Mouse (Mus musculus) limb, embryonic 11.5 days (tissue): ENCODE data around the gene Cox11. TPM values are rescaled to one million over a fixed set of nuclear protein-coding genes. Genes with fewer than 3 reads are reported as not detected.

Source experiments
- ATAC-seq: fragments of 200-750 bp; cut with Nextera tagmentation; 2 replicates; pipeline ENCODE4 v1.8.0; 2017; ENCODE audit warnings: low read depth; ENCODE audit not compliant: insufficient number of reproducible peaks, low FRiP score, low TSS enrichment
- DNase-seq: peaks from one replicate; pipeline ENCODE4 v3.0.0-alpha.2; 2015; ENCODE audit warnings: low spot score
- H3K27ac ChIP-seq: fragments of 300-500 bp; sonication (generic); replicated peaks from 2 replicates; pipeline ENCODE4 v1.5.1; 2014; ENCODE audit warnings: low read depth, mild to moderate bottlenecking, low read length
- H3K27me3 ChIP-seq: fragments of 300-500 bp; sonication (generic); 2 replicates; pipeline ENCODE4 v1.6.1; 2014; ENCODE audit warnings: mild to moderate bottlenecking, low read length, mixed read lengths; ENCODE audit not compliant: control insufficient read depth, insufficient read depth
- H3K36me3 ChIP-seq: fragments of 300-500 bp; sonication (generic); 2 replicates; pipeline ENCODE4 v1.6.1; 2014; ENCODE audit warnings: mild to moderate bottlenecking, low read length, moderate library complexity, mixed read lengths; ENCODE audit not compliant: control insufficient read depth, insufficient read depth
- H3K4me1 ChIP-seq: fragments of 300-500 bp; sonication (generic); 2 replicates; pipeline ENCODE4 v1.6.1; 2014; ENCODE audit warnings: low read length, mixed read lengths; ENCODE audit not compliant: control insufficient read depth, insufficient read depth
- H3K4me2 ChIP-seq: fragments of 300-500 bp; sonication (generic); 2 replicates; pipeline ENCODE4 v1.6.1; 2014; ENCODE audit warnings: low read depth, mild to moderate bottlenecking, moderate library complexity; ENCODE audit not compliant: severe bottlenecking
- H3K4me3 ChIP-seq: fragments of 300-500 bp; sonication (generic); 2 replicates; pipeline ENCODE4 v1.5.1; 2014; ENCODE audit warnings: low read depth, low read length
- H3K9ac ChIP-seq: fragments of 300-500 bp; sonication (generic); 2 replicates; pipeline ENCODE4 v1.6.1; 2014; ENCODE audit warnings: mild to moderate bottlenecking, low read length
- H3K9me3 ChIP-seq: fragments of 300-500 bp; sonication (generic); 2 replicates; pipeline ENCODE4 v1.6.1; 2016; ENCODE audit warnings: low read length; ENCODE audit not compliant: control insufficient read depth
- WGBS: fragments of 180-500 bp; shearing (Covaris S2); extraction: QIAGEN DNeasy Blood & Tissue Kit; methylation state at CpG from one replicate; pipeline ENCODE4 v1.1.7; 2014; 5-methylcytosine and 5-hydroxymethylcytosine counted together
- polyA plus RNA-seq: library from polyadenylated mRNA; unstranded; fragments of >200 nt; fragmentation: Nextera tagmentation; extraction: Ambion mirVana; gene quantifications from 2 replicates; pipeline ENCODE4 v1.2.1, GENCODE M21; 2014

Gene Cox11
- polyA plus RNA-seq, 1 experiment from 2014 or later = 27.9 TPM

DNA sequence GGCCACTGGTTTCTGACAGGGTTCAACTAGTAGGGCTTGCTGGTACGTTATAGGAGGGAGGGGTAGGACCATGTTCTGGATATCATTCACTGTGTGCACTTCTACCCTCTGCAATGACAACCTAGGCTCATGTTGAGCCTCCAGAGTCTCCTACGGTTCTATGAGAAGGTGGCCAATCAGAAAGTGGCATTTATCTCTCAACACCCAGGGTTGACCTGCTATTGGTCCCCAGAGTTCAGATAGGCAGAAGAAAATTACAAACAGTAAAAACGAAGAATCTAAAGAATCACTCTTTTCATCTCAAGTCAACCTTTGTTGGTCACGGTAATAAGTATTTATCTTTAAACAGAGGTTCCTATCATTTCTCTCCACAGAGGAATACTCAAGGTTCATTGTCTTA, 28.9 kb downstream of the Cox11 start:
- H3K27me3 ChIP-seq = no peaks in the 10 kb centered on the region
- 90% methylated on average over 4 of the region's 4 CpGs for WGBS
- no peaks in the 10 kb centered on the region for H3K9me3 ChIP-seq
- DNase-seq (no peak), ATAC-seq (no peak)
- H3K4me3 ChIP-seq = no peak overlapping the region
- H3K4me1 ChIP-seq = peaks cover 13% of the 10 kb centered on the region
- H3K27ac ChIP-seq = no peak overlapping the region
- no peak overlapping the region for H3K4me2 ChIP-seq
- H3K36me3 ChIP-seq = no peaks in the 10 kb centered on the region
- no peak overlapping the region for H3K9ac ChIP-seq

DNA sequence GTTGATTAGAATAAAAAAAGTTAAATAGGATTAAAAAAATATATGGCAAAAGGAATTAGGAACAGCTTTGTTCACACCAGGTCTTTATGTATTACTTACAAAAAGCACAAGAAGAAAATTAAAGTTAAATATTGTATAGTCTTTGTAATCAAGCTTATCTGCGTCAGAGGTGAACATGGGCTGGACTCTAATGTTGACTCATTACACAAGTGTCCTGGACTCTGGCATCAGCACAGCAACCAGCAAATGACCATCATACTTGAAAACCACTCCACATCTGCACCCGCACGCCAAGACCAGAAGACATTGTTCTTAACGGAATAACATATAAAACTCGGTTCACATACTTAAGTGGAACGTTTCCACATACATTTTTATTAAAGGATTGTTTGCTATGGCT, 29.4 kb downstream of the Cox11 start:
- H3K9me3 ChIP-seq = no peaks in the 10 kb centered on the region
- no peak overlapping the region for H3K4me2 ChIP-seq
- 94% methylated on average over 6 of the region's 6 CpGs for WGBS
- peaks cover 13% of the 10 kb centered on the region for H3K4me1 ChIP-seq
- DNase-seq = no peak
- no peak overlapping the region for H3K9ac ChIP-seq
- no peaks in the 10 kb centered on the region for H3K36me3 ChIP-seq
- no peak for ATAC-seq
- no peaks in the 10 kb centered on the region for H3K27me3 ChIP-seq
- H3K27ac ChIP-seq = no peak overlapping the region
- H3K4me3 ChIP-seq = no peak overlapping the region

DNA sequence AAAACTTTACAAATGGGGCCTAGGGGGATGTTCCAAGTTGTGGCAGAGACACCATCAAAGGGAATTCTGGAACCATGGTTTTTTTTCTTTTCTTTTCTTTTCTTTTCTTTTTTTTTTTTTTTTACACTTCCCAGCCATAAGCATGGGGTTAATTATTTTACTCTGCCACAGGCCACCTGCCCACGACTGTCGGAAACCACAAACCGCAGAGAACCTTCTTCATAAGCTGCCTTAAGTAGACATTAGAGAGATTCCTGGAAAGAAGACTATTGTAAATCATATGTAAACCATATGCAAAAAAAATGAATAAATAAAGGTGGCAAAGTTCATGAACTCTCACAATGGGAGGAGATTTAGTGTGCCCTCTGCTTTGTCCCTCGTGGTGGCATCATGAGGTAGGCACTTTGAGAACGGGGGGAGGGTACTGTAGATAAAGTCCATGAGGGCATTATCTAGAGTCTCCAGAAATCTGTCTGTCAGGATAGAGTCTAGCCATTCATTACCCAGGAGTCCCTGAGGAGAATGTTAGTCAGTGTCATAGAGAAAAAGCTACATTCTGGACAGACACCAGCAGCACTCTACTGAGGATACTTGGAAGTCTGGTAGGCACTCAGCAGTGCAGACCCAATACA, 37.6 kb downstream of the Cox11 start:
- ATAC-seq (no peak), DNase-seq (no peak)
- no peak overlapping the region for H3K4me3 ChIP-seq
- H3K4me1 ChIP-seq = no peaks in the 10 kb centered on the region
- 88% methylated on average over 5 of the region's 5 CpGs for WGBS
- H3K27me3 ChIP-seq = no peaks in the 10 kb centered on the region
- H3K9ac ChIP-seq = no peak overlapping the region
- H3K27ac ChIP-seq = no peak overlapping the region
- H3K36me3 ChIP-seq = no peaks in the 10 kb centered on the region
- no peaks in the 10 kb centered on the region for H3K9me3 ChIP-seq
- H3K4me2 ChIP-seq = no peak overlapping the region

DNA sequence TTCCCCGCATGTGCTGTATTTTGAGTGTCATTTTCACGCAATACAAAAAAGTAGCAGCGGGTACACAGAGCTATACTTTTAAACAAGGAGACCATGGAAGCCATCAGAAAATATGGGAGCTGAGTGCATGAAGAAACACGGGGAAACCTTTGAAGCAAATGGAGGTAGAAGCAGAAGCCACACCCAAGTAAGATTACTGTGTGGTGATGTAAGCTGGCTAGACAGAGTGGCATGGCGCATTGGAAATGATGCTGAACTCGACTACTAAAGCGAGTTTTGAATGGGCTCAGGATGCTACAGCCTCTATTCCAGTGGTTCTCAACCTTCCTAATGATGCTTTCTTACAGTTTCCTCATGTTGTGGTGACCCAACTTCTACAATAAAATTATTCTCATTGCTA, 39.1 kb downstream of the Cox11 start:
- H3K27me3 ChIP-seq = no peaks in the 10 kb centered on the region
- no peaks in the 10 kb centered on the region for H3K36me3 ChIP-seq
- DNase-seq (no peak), ATAC-seq (no peak)
- 92% methylated on average over 7 of the region's 7 CpGs for WGBS
- H3K4me2 ChIP-seq = no peak overlapping the region
- no peaks in the 10 kb centered on the region for H3K9me3 ChIP-seq
- no peak overlapping the region for H3K4me3 ChIP-seq
- no peaks in the 10 kb centered on the region for H3K4me1 ChIP-seq
- H3K9ac ChIP-seq = no peak overlapping the region
- no peak overlapping the region for H3K27ac ChIP-seq

DNA sequence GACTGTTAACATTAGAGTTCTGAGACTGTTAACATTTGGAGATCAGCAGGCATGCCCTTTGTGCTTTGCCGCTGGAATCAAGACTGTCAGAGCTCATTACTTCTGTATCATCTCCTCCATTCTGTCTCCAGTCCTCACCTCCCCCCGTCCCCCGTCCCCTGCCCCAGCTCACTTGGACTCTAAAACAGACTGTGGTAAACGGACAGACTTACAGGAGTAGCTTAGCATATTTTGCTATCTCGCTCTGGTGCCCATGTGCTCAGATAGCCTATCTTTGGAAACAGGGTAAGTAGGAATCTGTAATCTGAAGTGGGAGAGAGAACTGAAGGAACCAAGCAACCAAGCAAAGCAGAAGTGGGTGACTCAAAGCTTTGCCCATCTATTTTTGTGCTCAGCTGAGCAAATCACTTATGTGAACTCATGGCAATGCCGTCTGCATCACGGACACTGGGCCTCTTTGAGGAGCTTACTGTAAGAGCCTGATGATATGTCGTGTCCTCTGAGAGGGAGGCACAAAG, 39.9 kb downstream of the Cox11 start:
- no peaks in the 10 kb centered on the region for H3K36me3 ChIP-seq
- H3K27ac ChIP-seq = no peak overlapping the region
- H3K4me1 ChIP-seq = no peaks in the 10 kb centered on the region
- 93% methylated on average over 8 of the region's 8 CpGs for WGBS
- no peak overlapping the region for H3K9ac ChIP-seq
- no peak overlapping the region for H3K4me2 ChIP-seq
- H3K27me3 ChIP-seq = no peaks in the 10 kb centered on the region
- no peak for DNase-seq
- H3K9me3 ChIP-seq = no peaks in the 10 kb centered on the region
- no peak overlapping the region for H3K4me3 ChIP-seq
- no peak for ATAC-seq

DNA sequence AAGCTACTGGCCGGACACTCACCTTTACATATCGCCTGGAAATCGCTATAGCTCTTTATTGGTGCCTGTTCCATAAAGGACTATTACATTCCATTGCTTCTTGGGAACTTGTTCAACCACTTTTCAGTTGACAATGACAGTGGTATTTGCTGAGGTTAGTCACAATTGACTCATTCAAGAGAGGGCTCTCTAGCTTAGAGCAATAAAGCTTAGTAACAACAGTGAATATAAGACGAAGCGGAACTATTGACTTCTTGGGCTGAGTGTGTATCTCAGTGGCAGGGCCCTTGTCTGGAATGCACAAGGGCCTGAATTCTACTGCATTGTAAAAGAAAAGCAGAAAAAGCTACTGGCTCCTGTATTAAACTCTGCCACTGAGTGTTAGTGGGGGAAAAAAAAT, 40.6 kb downstream of the Cox11 start:
- WGBS = 92% methylated on average over 5 of the region's 5 CpGs
- Histone ChIP-seq H3K27me3 (no peaks in the 10 kb centered on the region), H3K9me3 (no peaks in the 10 kb centered on the region), H3K27ac (no peak overlapping the region), H3K4me2 (no peak overlapping the region), H3K4me3 (no peak overlapping the region), H3K4me1 (no peaks in the 10 kb centered on the region), H3K36me3 (no peaks in the 10 kb centered on the region), H3K9ac (no peak overlapping the region)
- DNase-seq (no peak), ATAC-seq (no peak)

DNA sequence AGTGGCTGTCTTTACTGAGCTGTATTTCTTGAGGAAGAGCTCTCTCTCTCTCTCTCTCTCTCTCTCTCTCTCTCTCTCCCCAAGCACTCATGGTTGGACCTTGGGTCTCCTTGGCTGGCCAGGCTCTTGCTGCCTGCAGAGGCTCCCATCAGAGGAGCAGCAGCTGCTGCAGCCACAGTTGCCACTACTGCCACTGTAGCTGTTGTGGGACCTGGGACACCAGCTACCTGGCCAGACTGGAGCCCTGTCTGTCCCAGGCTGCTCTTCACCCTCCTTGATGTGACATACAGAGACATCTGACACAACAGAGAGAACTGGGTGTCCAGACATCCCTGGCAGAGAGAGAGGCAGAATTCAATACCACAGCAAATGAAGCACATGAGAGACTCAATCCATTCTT, 43.2 kb downstream of the Cox11 start:
- DNase-seq (no peak), ATAC-seq (no peak)
- Histone ChIP-seq H3K4me2 (no peak overlapping the region), H3K4me3 (no peak overlapping the region), H3K4me1 (no peaks in the 10 kb centered on the region), H3K36me3 (no peaks in the 10 kb centered on the region), H3K9me3 (no peaks in the 10 kb centered on the region), H3K27me3 (no peaks in the 10 kb centered on the region), H3K27ac (no peak overlapping the region), H3K9ac (no peak overlapping the region)

DNA sequence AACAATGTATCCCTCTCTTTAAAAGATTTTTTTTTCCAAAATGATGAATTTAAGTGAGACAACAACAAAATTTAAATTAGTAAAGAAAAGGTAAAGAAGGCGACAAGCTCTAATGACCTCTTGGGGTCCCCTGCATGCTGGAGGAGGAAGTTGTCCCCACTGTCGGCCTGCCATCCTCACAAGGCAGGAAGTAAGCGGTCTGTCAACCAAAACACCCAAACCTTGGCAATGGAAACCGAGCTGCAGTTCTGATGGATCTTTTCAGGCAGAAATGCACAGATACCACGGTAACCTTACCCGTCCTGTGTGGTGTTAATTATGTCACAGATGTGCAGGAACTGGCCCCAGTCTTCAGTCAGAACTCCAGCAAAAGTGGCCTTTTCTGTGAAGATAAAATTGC, 46.8 kb downstream of the Cox11 start:
- H3K4me1 ChIP-seq = peaks cover 4% of the 10 kb centered on the region; the same call in 1 of the 2 replicates
- H3K4me3 ChIP-seq = no peak overlapping the region
- no peak overlapping the region for H3K27ac ChIP-seq
- H3K27me3 ChIP-seq = 0 out of 2 replicates have a peak, but pooled peaks cover 2% of the 10 kb centered on the region
- H3K4me2 ChIP-seq = no peak overlapping the region
- 51% methylated on average over 6 of the region's 6 CpGs for WGBS
- H3K9me3 ChIP-seq = no peaks in the 10 kb centered on the region
- no peak overlapping the region for H3K9ac ChIP-seq
- no peak for ATAC-seq
- DNase-seq = no peak
- no peaks in the 10 kb centered on the region for H3K36me3 ChIP-seq

DNA sequence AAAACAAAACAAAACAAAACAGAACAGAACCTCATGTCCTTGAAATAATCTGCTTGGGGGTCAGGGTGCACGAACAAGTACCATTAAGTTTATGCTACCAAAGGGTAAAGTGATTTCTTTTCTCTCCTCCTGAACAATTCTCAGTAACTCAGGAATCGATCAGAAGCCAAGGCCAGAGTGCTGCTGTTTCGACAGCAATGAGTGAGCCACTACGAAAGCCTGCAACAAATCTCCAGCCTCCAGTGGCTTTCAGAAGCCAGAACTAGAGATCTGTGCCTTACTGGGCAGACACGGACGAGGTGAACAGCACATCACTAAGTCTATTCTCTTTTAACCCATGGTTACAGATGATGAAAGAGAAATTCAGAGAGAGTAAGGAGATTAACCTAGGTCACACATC, 47.2 kb downstream of the Cox11 start:
- H3K36me3 ChIP-seq = no peaks in the 10 kb centered on the region
- WGBS = 81% methylated on average over 6 of the region's 6 CpGs
- DNase-seq (no peak), ATAC-seq (no peak)
- H3K9me3 ChIP-seq = no peaks in the 10 kb centered on the region
- H3K27ac ChIP-seq = no peak overlapping the region
- no peak overlapping the region for H3K4me2 ChIP-seq
- no peak overlapping the region for H3K9ac ChIP-seq
- no peak overlapping the region for H3K4me3 ChIP-seq
- H3K27me3 ChIP-seq = 0 out of 2 replicates have a peak, but pooled peaks cover 2% of the 10 kb centered on the region
- H3K4me1 ChIP-seq = peaks cover 4% of the 10 kb centered on the region; the same call in 1 of the 2 replicates
